Mouse (Mus musculus): ENCODE data around the gene Mettl21a.
"Not testable (repeated sequence)": the region's sequence is repeated elsewhere in the genome, so short reads cannot be mapped to it uniquely, and the experiment has no call there.

Mettl21a gene

DNA sequence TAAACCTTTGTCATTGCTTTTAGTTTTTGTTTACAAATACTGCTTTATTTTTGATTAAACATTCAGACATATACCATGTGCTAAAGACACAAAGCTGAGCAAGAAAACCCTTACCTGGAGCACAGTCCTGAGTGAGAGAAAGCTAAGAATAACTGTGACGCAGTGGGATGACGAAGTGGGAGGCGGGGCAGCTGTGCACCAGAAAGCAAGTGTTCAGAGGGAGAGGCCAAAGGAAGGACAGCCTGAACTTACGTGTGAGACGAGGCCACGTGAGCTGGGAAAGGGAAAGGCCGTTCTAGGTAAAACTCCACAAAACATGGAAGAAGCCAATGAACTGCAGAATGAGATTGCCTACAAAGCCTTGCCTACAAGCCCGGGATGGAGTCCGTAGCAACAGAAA, 7.1 kb downstream of the Mettl21a start:
- no peak for DNase-seq

DNA sequence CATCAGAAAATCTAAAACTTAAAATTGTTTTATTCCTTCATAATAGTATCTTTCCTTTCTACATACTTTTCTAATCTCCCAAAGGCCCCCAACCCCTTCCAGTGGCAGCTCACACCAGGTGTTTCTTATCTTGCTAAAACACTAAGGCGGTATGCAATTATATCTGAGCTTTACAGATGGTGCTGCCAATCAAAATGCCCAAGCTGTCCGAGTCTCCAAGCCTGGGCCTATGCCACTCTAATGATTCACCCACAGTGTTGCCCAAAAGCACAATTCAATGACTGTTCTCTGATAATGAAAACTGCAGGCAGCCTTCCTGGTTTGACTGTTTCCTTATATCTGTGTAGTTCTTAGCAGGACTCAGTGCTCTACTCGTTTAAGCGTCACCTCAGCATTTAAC, 7.9 kb downstream of the Mettl21a start:
- DNase-seq: no peak

DNA sequence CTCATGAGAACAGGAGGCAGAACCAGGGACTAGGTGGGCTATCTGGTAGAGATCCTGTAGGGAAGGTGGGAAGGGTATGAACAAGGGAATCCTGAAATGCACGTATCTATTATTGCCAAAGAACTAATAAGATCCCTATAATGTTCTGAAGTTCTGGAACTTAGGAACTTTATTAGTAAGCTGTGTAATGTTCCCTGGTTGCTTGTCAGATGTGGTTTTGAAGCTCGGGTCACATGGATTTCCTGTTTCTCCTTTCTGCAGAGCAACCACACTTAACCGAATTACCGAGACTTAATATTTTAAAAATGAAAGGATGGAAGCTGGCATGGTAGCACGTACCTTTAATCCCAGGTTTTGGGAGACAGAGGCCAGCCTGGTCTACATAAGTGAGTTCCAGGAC, 13.7 kb downstream of the Mettl21a start:
- no peak for DNase-seq

DNA sequence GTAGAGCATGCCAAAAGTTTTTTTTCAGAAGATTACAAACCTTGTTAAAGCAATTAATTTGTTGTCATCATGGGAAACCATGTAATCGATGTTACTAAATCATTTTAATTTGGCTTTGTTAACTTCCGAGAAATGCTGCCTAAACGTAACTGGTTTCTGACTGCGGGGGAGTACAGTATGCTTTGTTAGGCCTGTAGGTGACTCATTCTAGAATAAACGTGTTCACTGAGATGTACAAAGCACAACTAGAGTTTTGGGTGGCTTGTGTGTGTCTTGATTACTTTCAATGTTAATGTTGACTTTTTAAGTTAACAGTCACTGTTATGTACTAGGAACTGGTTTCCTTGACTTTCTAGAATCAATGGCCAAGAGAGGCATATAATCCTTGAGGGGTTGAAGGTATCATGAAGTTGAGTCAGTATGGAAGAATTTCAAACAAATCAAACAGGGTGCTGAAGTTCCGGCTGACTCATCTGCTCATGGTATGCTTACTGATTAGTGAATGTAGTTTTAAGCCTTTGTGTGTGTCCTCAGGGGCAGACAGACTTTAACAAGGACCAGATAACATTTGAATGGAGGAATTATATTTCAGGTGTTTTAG, 15.7 kb downstream of the Mettl21a start:
- no peak for DNase-seq

DNA sequence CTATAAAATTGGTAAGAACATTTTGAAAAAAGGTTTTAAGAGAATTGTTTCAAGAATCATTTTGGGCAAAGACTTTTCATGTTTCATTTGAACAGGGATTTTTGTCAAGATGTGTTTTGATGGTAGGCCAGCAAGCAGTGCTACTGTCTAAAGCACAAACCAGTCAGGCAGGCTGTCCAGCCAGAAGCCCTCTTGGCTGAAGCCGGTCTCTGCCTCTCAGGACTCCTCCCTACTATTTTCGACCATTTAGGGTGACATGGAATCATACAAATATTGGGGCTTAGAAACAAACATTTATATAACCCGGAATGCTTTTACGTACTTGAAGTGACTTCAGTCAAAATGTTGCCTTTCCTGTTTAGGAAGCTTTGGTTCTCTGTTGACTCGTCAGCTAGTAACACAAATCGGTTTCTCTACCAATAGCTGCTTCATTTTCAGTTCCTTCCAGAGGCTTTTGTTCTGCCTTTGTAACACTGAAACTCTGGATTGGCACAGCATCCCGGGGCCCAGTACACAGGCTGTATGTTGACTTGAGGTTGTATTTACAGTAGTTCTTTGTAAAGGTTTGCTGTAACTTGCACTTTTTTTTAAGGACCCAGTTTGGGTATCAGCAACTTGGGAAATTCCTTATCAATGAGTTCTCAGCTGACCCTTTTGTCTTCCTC, 16.5 kb downstream of the Mettl21a start:
- DNase-seq: no peak

GRCm38 (mm10) chr1:64598926-64599325, 18.1 kb downstream of the Mettl21a start:
- no peak for DNase-seq

DNA sequence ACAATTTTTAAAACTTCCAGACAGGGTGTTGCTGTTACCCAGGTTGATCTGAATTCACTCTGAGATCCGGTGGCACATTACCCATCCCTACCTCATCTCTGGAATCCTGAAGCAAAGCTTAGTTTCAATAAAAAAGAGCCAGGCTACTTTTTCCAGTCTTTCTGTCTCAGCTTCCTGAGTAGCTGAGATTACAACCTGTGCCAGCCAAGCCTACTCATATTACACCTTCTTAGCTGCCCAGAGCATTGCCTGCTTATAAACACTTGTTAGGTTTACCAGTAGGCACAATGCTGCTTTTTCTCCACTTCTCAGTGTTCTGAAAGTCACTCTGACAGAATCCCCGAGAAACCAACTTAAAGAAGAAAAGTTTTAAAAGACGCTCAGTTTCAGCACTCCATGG, 38.2 kb downstream of the Mettl21a start:
- no peak for DNase-seq

GRCm38 (mm10) chr1:64577911-64578310, 39.1 kb downstream of the Mettl21a start:
- not testable (repeated sequence) for DNase-seq

GRCm38 (mm10) chr1:64576732-64577131, 40.3 kb downstream of the Mettl21a start:
- no peak for DNase-seq

DNA sequence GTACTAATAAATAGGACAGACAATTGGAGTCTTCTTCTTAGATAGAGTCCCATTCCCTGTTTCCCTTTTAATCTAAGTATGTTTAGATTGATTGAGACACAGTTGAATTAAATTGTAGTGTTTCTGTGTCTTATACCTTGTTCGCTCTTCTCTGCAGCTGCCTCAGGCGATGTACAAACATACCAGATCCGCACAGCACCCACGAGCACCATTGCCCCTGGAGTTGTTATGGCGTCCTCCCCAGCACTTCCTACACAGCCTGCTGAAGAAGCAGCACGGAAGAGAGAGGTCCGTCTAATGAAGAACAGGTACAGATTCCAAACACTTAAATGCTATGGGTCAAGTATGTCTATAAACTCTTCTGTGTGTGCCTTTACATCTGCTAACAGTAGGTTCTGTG, 41.0 kb downstream of the Mettl21a start:
- DNase-seq: no peak

GRCm38 (mm10) chr1:64568206-64568605, 48.8 kb downstream of the Mettl21a start:
- no peak for DNase-seq

GRCm38 (mm10) chr1:64560105-64560504, 56.9 kb downstream of the Mettl21a start:
- DNase-seq: no peak
